Mouse (Mus musculus) liver, postnatal 0 days (tissue): Measurements from ENCODE around the gene Slpi.
A peak's percentile ranks its signal among the peaks of the same experiment; 100 is the strongest.

Experiments
- CTCF ChIP-seq: sonication (generic); IDR thresholded peaks from 2 replicates; pipeline ENCODE4 v1.5.1; 2016; ENCODE audit warnings: antibody characterized with exemption, low read depth
- EP300 ChIP-seq: IDR thresholded peaks from 2 replicates; pipeline ENCODE4 v1.6.1; 2016; ENCODE audit warnings: antibody characterized with exemption, low read depth, mild to moderate bottlenecking

DNA sequence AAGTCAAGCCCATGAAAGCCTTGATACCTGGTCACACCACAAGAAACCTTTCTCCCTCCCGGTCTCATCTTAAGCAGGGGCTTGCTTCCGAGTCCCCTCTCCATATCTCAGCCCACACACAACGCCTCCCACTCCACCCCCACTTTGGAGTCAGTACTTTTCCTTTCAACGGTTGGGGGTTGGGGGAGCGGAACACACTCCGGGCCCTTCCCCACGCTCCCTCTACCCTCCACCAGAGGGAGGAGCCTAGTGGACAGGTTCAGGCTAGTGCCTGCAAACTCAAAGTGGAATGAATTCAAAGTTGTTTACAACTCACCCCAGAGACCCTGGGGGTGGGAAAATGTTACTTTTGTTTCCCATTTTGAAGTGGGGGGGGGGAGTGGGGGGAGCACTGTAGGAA, 41.8 kb upstream of the Slpi start:
- peak; percentile 28 for TF ChIP-seq CTCF
- no peak for TF ChIP-seq EP300
